Mouse (Mus musculus) MEL (cell line): ENCODE measurements at regions not wholly inside any gene's neighbourhood (a gene's known extent, or its start where the extent isn't known, plus 50 kb on each side); places are given as distances from the start of the nearest gene placed in this dataset.

Experiments
- DNase-seq: peaks from one replicate; pipeline ENCODE4 v3.0.0; 2011; ENCODE audit warnings: low read depth, low spot score
- H3K27ac ChIP-seq: 2 replicates; pipeline ENCODE4 v1.5.1; 2012; ENCODE audit warnings: low read depth, mild to moderate bottlenecking, control low read depth, low read length, moderate library complexity; ENCODE audit not compliant: control insufficient read depth
- H3K27me3 ChIP-seq, 2 experiments: fragments of 150-350 bp in 1 of 2; sonication (generic) in 1 of 2; 2 replicates each; pipeline ENCODE4 v1.6.1; 2012; ENCODE audit warnings: low read length in 2 of 2, mild to moderate bottlenecking in 2 of 2, improper control_type of control experiment in 1 of 2, moderate library complexity in 1 of 2; ENCODE audit not compliant: insufficient read depth in 2 of 2, control insufficient read depth in 1 of 2
- H3K36me3 ChIP-seq, 2 experiments: 2 replicates each; pipeline ENCODE4 v1.6.1; 2012 to 2014; ENCODE audit warnings: low read length in 2 of 2, improper control_type of control experiment in 1 of 2, inconsistent platforms in 1 of 2, mild to moderate bottlenecking in 1 of 2; ENCODE audit not compliant: insufficient read depth in 2 of 2, control insufficient read depth in 1 of 2
- H3K4me1 ChIP-seq, 2 experiments: fragments of 150-350 bp in 1 of 2; sonication (generic) in 1 of 2; 2 replicates each; pipeline ENCODE4 v1.6.1; 2012; ENCODE audit warnings: low read length in 2 of 2, improper control_type of control experiment in 1 of 2, mild to moderate bottlenecking in 1 of 2; ENCODE audit not compliant: insufficient read depth in 2 of 2, control insufficient read depth in 1 of 2
- H3K4me3 ChIP-seq, 2 experiments: fragments of 150-350 bp in 1 of 2; sonication (generic) in 1 of 2; 2 replicates each; pipeline ENCODE4 v1.5.1; 2012; ENCODE audit warnings: low read depth in 2 of 2, low read length in 2 of 2, mild to moderate bottlenecking in 2 of 2, moderate library complexity in 2 of 2, control low read depth in 1 of 2, improper control_type of control experiment in 1 of 2; ENCODE audit not compliant: control insufficient read depth in 1 of 2, insufficient read depth in 1 of 2
- H3K79me2 ChIP-seq: 2 replicates; pipeline ENCODE4 v1.6.1; 2012; ENCODE audit warnings: mild to moderate bottlenecking, low read length, moderate library complexity; ENCODE audit not compliant: control insufficient read depth, poor library complexity, insufficient read depth
- H3K9ac ChIP-seq: 2 replicates; pipeline ENCODE4 v1.6.1; 2012; ENCODE audit warnings: low read depth, mild to moderate bottlenecking, control low read depth, low read length, moderate library complexity; ENCODE audit not compliant: control insufficient read depth, poor library complexity, severe bottlenecking
- H3K9me3 ChIP-seq: fragments of 150-350 bp; sonication (generic); replicated peaks from 2 replicates; pipeline ENCODE4 v1.6.1; 2012; ENCODE audit warnings: mild to moderate bottlenecking, low read length, improper control_type of control experiment, moderate library complexity; ENCODE audit not compliant: insufficient read depth
- BHLHE40 ChIP-seq: IDR thresholded peaks from 2 replicates; pipeline ENCODE4 v1.6.1; 2012; ENCODE audit warnings: low read depth, mild to moderate bottlenecking, inconsistent platforms, low read length, improper control_type of control experiment, borderline replicate concordance
- CTCF ChIP-seq, 3 experiments: IDR thresholded peaks in 2 of 3; conservative IDR thresholded peaks in 1 of 3; 2 replicates each; pipeline ENCODE4 v1.5.1; 2011 to 2012; ENCODE audit warnings: low read length in 3 of 3, low read depth in 2 of 3, mild to moderate bottlenecking in 2 of 3, improper control_type of control experiment in 1 of 3, inconsistent platforms in 1 of 3, mixed read lengths in 1 of 3, moderate library complexity in 1 of 3; ENCODE audit not compliant: control insufficient read depth in 1 of 3, insufficient read depth in 1 of 3, poor library complexity in 1 of 3, severe bottlenecking in 1 of 3
- E2F4 ChIP-seq: IDR thresholded peaks from 2 replicates; pipeline ENCODE4 v1.6.1; 2011; ENCODE audit warnings: low read depth, low read length, improper control_type of control experiment, borderline replicate concordance
- EP300 ChIP-seq, 2 experiments: IDR thresholded peaks; 2 replicates each; pipeline ENCODE4 v1.6.1; 2011; ENCODE audit warnings: improper control_type of control experiment in 2 of 2, low read length in 2 of 2, low read depth in 1 of 2, mild to moderate bottlenecking in 1 of 2
- ETS1 ChIP-seq: IDR thresholded peaks from 2 replicates; pipeline ENCODE4 v1.6.1; 2012; ENCODE audit warnings: low read depth, mild to moderate bottlenecking, inconsistent platforms, low read length, improper control_type of control experiment, moderate library complexity
- GABPA ChIP-seq: IDR thresholded peaks from 2 replicates; pipeline ENCODE4 v1.6.1; 2012; ENCODE audit warnings: low read depth, mild to moderate bottlenecking, inconsistent platforms, low read length, improper control_type of control experiment, moderate library complexity
- GATA1 ChIP-seq: IDR thresholded peaks from 2 replicates; pipeline ENCODE4 v1.6.1; 2011; ENCODE audit warnings: low read depth, low read length, improper control_type of control experiment
- JUND ChIP-seq: IDR thresholded peaks from 2 replicates; pipeline ENCODE4 v1.6.1; 2011; ENCODE audit warnings: low read depth, mild to moderate bottlenecking, improper control_type of control experiment, low read length
- KAT2A ChIP-seq: conservative IDR thresholded peaks from 2 replicates; pipeline ENCODE4 v1.6.1; 2012; ENCODE audit warnings: low read depth, low read length, improper control_type of control experiment, inconsistent platforms
- MAFK ChIP-seq: IDR thresholded peaks from 2 replicates; pipeline ENCODE4 v1.6.1; 2011; ENCODE audit warnings: low read depth, mild to moderate bottlenecking, low read length, improper control_type of control experiment, borderline replicate concordance
- MAX ChIP-seq: IDR thresholded peaks from 2 replicates; pipeline ENCODE4 v1.6.1; 2011; ENCODE audit warnings: low read length, improper control_type of control experiment
- MYB ChIP-seq: IDR thresholded peaks from 2 replicates; pipeline ENCODE4 v1.6.1; 2011; ENCODE audit warnings: mild to moderate bottlenecking, low read depth, low read length, improper control_type of control experiment
- NRF1 ChIP-seq: IDR thresholded peaks from 2 replicates; pipeline ENCODE4 v1.6.1; 2014; ENCODE audit warnings: low read depth, mild to moderate bottlenecking, inconsistent platforms, low read length, improper control_type of control experiment, moderate library complexity; ENCODE audit not compliant: poor library complexity, insufficient read depth, severe bottlenecking
- POLR2AphosphoS2 ChIP-seq: IDR thresholded peaks from 2 replicates; pipeline ENCODE4 v1.6.1; 2011; ENCODE audit warnings: low read length, improper control_type of control experiment
- RAD21 ChIP-seq: IDR thresholded peaks from 2 replicates; pipeline ENCODE4 v1.6.1; 2011; ENCODE audit warnings: mild to moderate bottlenecking, low read depth, low read length, improper control_type of control experiment
- RCOR1 ChIP-seq: IDR thresholded peaks from 2 replicates; pipeline ENCODE4 v1.6.1; 2012; ENCODE audit warnings: low read depth, mild to moderate bottlenecking, inconsistent platforms, low read length, improper control_type of control experiment
- SMC3 ChIP-seq: IDR thresholded peaks from 2 replicates; pipeline ENCODE4 v1.6.1; 2011; ENCODE audit warnings: low read depth, low read length, improper control_type of control experiment
- TCF12 ChIP-seq: IDR thresholded peaks from 2 replicates; pipeline ENCODE4 v1.6.1; 2014; ENCODE audit warnings: low read depth, mild to moderate bottlenecking, inconsistent platforms, low read length, improper control_type of control experiment, moderate library complexity
- UBTF ChIP-seq: IDR thresholded peaks from 2 replicates; pipeline ENCODE4 v1.6.1; 2012; ENCODE audit warnings: low read depth, mild to moderate bottlenecking, inconsistent platforms, low read length, improper control_type of control experiment, moderate library complexity, borderline replicate concordance; ENCODE audit not compliant: insufficient read depth
- USF2 ChIP-seq, 2 experiments: IDR thresholded peaks; 2 replicates each; pipeline ENCODE4 v1.6.1; 2011 to 2012; ENCODE audit warnings: improper control_type of control experiment in 2 of 2, low read length in 2 of 2, borderline replicate concordance in 1 of 2, inconsistent platforms in 1 of 2, low read depth in 1 of 2, mild to moderate bottlenecking in 1 of 2; ENCODE audit not compliant: insufficient read depth in 1 of 2
- ZC3H11A ChIP-seq: IDR thresholded peaks from 2 replicates; pipeline ENCODE4 v1.6.1; 2012; ENCODE audit warnings: low read depth, mild to moderate bottlenecking, inconsistent platforms, low read length, improper control_type of control experiment
- ZMIZ1 ChIP-seq: IDR thresholded peaks from 2 replicates; pipeline ENCODE4 v1.6.1; 2012; ENCODE audit warnings: low read depth, mild to moderate bottlenecking, inconsistent platforms, low read length, improper control_type of control experiment, moderate library complexity
- ZNF384 ChIP-seq: IDR thresholded peaks from 2 replicates; pipeline ENCODE4 v1.6.1; 2012; ENCODE audit warnings: low read depth, mild to moderate bottlenecking, inconsistent platforms, low read length, improper control_type of control experiment

GRCm38 (mm10) chr1:149129767-149130287, 831.3 kb downstream of the Pla2g4a start:
- Histone ChIP-seq H3K9me3 (no peaks in the 10 kb centered on the region), H3K79me2 (no peaks in the 10 kb centered on the region), H3K9ac (no peak overlapping the region), H3K4me1 (no peaks in the 10 kb centered on the region; a peak in 1 of 4 replicates), H3K4me3 (no peak overlapping the region), H3K27ac (no peak overlapping the region), H3K36me3 (peaks cover 0 to 10% of the 10 kb centered on the region in 2 experiments; a peak in 2 of 4 replicates), H3K27me3 (no peaks in the 10 kb centered on the region)
- DNase-seq, result peak; percentile 71
- TF ChIP-seq RCOR1 (peak; percentile 72; the same call in 1 of the 2 replicates), USF2 (IDR thresholded peaks at IDR 0.05; ENCODE audit: borderline replicate concordance in 1 of 2, insufficient read depth in 1 of 2, low read depth in 1 of 2, low read length in 2 of 2) (no peak), TCF12 (peak; percentile 43; the same call in 1 of the 2 replicates), ZNF384 (peak; percentile 91), EP300 (IDR thresholded peaks at IDR 0.05; ENCODE audit: low read depth in 1 of 2, low read length in 2 of 2) (peak; percentile 82 to 83), BHLHE40 (0 out of 2 replicates have a peak, but pooled peaks have one; percentile 26), CTCF (IDR thresholded peaks at IDR 0.05 in 2 of 3, conservative IDR thresholded peaks at IDR 0.05 in 1 of 3; ENCODE audit: control insufficient read depth in 1 of 3, insufficient read depth in 1 of 3, low read depth in 2 of 3, low read length in 3 of 3, poor library complexity in 1 of 3, severe bottlenecking in 1 of 3) (no peak), ETS1 (peak; percentile 44; the same call in 1 of the 2 replicates), GATA1 (peak; percentile 85)

GRCm38 (mm10) chr1:149129138-149129537, 832.0 kb downstream of the Pla2g4a start:
- Histone ChIP-seq H3K27me3 (no peaks in the 10 kb centered on the region), H3K9ac (no peak overlapping the region), H3K9me3 (no peaks in the 10 kb centered on the region), H3K4me3 (no peak overlapping the region)
- no peak for TF ChIP-seq NRF1
- TF ChIP-seq RAD21, result no peak
- TF ChIP-seq ZC3H11A, result no peak
- TF ChIP-seq USF2 (IDR thresholded peaks at IDR 0.05; ENCODE audit: borderline replicate concordance in 1 of 2, insufficient read depth in 1 of 2, low read depth in 1 of 2, low read length in 2 of 2), result no peak
- no peak for TF ChIP-seq KAT2A
- TF ChIP-seq MAX, result no peak
- no peak for TF ChIP-seq MYB
- no peak for TF ChIP-seq GABPA
- TF ChIP-seq JUND, result no peak
- no peak for TF ChIP-seq MAFK
- no peak for TF ChIP-seq E2F4
- TF ChIP-seq SMC3, result no peak
- no peak for TF ChIP-seq CTCF (IDR thresholded peaks at IDR 0.05 in 2 of 3, conservative IDR thresholded peaks at IDR 0.05 in 1 of 3; ENCODE audit: control insufficient read depth in 1 of 3, insufficient read depth in 1 of 3, low read depth in 2 of 3, low read length in 3 of 3, poor library complexity in 1 of 3, severe bottlenecking in 1 of 3)
- TF ChIP-seq POLR2AphosphoS2, result no peak
- no peak for TF ChIP-seq ZMIZ1
- no peak for TF ChIP-seq UBTF
- TF ChIP-seq, all 39 proteins: peak for 0
- no peaks in the 10 kb centered on the region for H3K79me2 ChIP-seq
- H3K27ac ChIP-seq, result no peak overlapping the region
- peaks cover 0 to 10% of the 10 kb centered on the region in 2 experiments; a peak in 2 of 4 replicates for H3K36me3 ChIP-seq
- DNase-seq, result no peak
- no peaks in the 10 kb centered on the region; a peak in 1 of 4 replicates for H3K4me1 ChIP-seq
